8 mouse cellular contexts compared by ENCODE assay signal in the genomic region with DNA sequence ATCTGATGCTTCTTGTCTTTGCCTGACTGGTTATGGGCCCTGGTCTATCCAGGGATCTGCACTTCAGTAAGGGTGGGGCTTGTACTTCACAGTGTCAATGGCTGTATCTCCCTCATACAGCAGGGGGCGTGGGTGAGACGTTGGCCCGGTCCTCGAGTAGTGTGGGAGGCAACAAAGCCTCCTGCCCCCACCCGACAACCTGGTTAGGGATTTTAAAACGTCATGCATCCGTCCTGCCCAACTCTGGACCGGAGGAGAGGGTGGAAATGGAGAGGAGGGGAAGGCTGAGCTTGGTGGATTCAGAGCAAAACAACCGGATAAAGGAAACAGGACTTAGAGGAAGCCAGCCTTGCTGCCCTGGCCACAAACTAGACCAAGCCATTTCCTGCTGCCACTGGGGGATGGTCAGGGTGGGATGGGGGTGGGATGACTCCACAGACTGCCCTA. TPM values are rescaled to one million over a fixed set of nuclear protein-coding genes. Genes with fewer than 3 reads are reported as not detected.
DNase-seq lines count a peak whose midpoint lies in the region; ATAC-seq and TF ChIP-seq lines count a peak whose summit lies in the region.

No protein-coding gene starts in this region.

- no peaks in the 10 kb centered on the region for H3K27me3 ChIP-seq in embryonic facial prominence, embryonic 13.5 days
- no peaks in the 10 kb centered on the region for H3K27me3 ChIP-seq in heart, adult 2 months (ENCODE audit: control insufficient read depth, insufficient read depth, low read length)
- H3K27me3 ChIP-seq in kidney, adult 2 months (replicated peaks; ENCODE audit: control insufficient read depth, insufficient read depth, low read length) = no peaks in the 10 kb centered on the region
- H3K27me3 ChIP-seq in limb, embryonic 12.5 days = no peaks in the 10 kb centered on the region
- no peaks in the 10 kb centered on the region for H3K27me3 ChIP-seq in midbrain, embryonic 14.5 days (ENCODE audit: control insufficient read depth, insufficient read depth, low read length)

- intact Hi-C loops in heart, adult 2 months (cut with DNase I) = loop anchor here (1.0 to 5.0 kb wide), 3 partner anchors 19 to 47 kb away; no protein-coding TSS in a partner anchor

- H3K4me3 ChIP-seq in embryonic facial prominence, embryonic 13.5 days = no peak overlapping the region
- no peak overlapping the region for H3K4me3 ChIP-seq in heart, adult 2 months
- no peak overlapping the region for H3K4me3 ChIP-seq in kidney, adult 2 months (ENCODE audit: insufficient read depth, low read depth, low read length)
- H3K4me3 ChIP-seq in limb, embryonic 12.5 days (replicated peaks) = no peak overlapping the region
- H3K4me3 ChIP-seq in midbrain, embryonic 14.5 days (replicated peaks; ENCODE audit: low read depth, low read length) = no peak overlapping the region

- TF ChIP-seq EP300 in heart, adult 2 months (IDR thresholded peaks at IDR 0.05; ENCODE audit: insufficient read depth, low read depth, low read length) = peak; percentile 99

- WGBS in embryonic facial prominence, embryonic 13.5 days = 12% methylated on average over 9 of the region's 9 CpGs
- WGBS in heart, adult 2 months = 5% methylated on average over 9 of the region's 9 CpGs
- WGBS in kidney, adult 2 months = 7% methylated on average over 9 of the region's 9 CpGs
- WGBS in limb, embryonic 12.5 days = 13% methylated on average over 9 of the region's 9 CpGs
- 11% methylated on average over 9 of the region's 9 CpGs for WGBS in midbrain, embryonic 14.5 days

- no peaks in the 10 kb centered on the region for H3K9me3 ChIP-seq in embryonic facial prominence, embryonic 13.5 days
- H3K9me3 ChIP-seq in limb, embryonic 12.5 days = no peaks in the 10 kb centered on the region
- no peaks in the 10 kb centered on the region for H3K9me3 ChIP-seq in midbrain, embryonic 14.5 days (ENCODE audit: control insufficient read depth, low read length)

- H3K27ac ChIP-seq in embryonic facial prominence, embryonic 13.5 days = no peak overlapping the region
- H3K27ac ChIP-seq in heart, adult 2 months = peak overlapping the region; percentile 91
- peak overlapping the region; percentile 33; the same call in 1 of the 2 replicates for H3K27ac ChIP-seq in kidney, adult 2 months (ENCODE audit: insufficient read depth, low read depth, low read length)
- no peak overlapping the region for H3K27ac ChIP-seq in limb, embryonic 12.5 days
- no peak overlapping the region for H3K27ac ChIP-seq in midbrain, embryonic 14.5 days (replicated peaks; ENCODE audit: low read depth, low read length)

- ATAC-seq in embryonic facial prominence, embryonic 13.5 days (ENCODE audit: insufficient number of reproducible peaks, insufficient read depth, low FRiP score, low TSS enrichment, low read depth) = peak; percentile 38; the same call in 1 of the 2 replicates
- ATAC-seq in limb, embryonic 12.5 days (ENCODE audit: insufficient number of reproducible peaks, insufficient read depth, low FRiP score, low TSS enrichment, low read depth) = peak; percentile 5; the same call in 1 of the 2 replicates
- ATAC-seq in midbrain, embryonic 14.5 days (ENCODE audit: low FRiP score, low TSS enrichment) = peak; percentile 76

- no peak overlapping the region for H3K9ac ChIP-seq in embryonic facial prominence, embryonic 13.5 days
- H3K9ac ChIP-seq in heart, adult 2 months (ENCODE audit: low read depth, low read length) = no peak overlapping the region; the same call in 1 of the 2 replicates
- H3K9ac ChIP-seq in limb, embryonic 12.5 days (replicated peaks) = no peak overlapping the region
- H3K9ac ChIP-seq in midbrain, embryonic 14.5 days (replicated peaks; ENCODE audit: low read length) = no peak overlapping the region

- no peak; the same call in none of the 2 replicates for TF ChIP-seq POLR2A in heart, adult 2 months (IDR thresholded peaks at IDR 0.05; ENCODE audit: insufficient read depth, low read depth, low read length)
- TF ChIP-seq POLR2A in kidney, adult 2 months (IDR thresholded peaks at IDR 0.05; ENCODE audit: low read depth, low read length) = no peak

- no peak overlapping the region for H3K4me2 ChIP-seq in embryonic facial prominence, embryonic 13.5 days
- peak overlapping the region; percentile 15; the same call in 1 of the 2 replicates for H3K4me2 ChIP-seq in limb, embryonic 12.5 days
- H3K4me2 ChIP-seq in midbrain, embryonic 14.5 days (ENCODE audit: low read length) = no peak overlapping the region

- H3K36me3 ChIP-seq in embryonic facial prominence, embryonic 13.5 days = peaks cover 41% of the 10 kb centered on the region
- peaks cover 7% of the 10 kb centered on the region for H3K36me3 ChIP-seq in heart, adult 2 months (ENCODE audit: control insufficient read depth, insufficient read depth, low read length)
- H3K36me3 ChIP-seq in kidney, adult 2 months (ENCODE audit: control insufficient read depth, insufficient read depth, low read length) = peaks cover 2% of the 10 kb centered on the region; the same call in 1 of the 2 replicates
- H3K36me3 ChIP-seq in limb, embryonic 12.5 days = peaks cover 29% of the 10 kb centered on the region
- H3K36me3 ChIP-seq in midbrain, embryonic 14.5 days (ENCODE audit: control insufficient read depth, insufficient read depth, low read length) = peaks cover 27% of the 10 kb centered on the region

- H3K4me1 ChIP-seq in embryonic facial prominence, embryonic 13.5 days = peaks cover 43% of the 10 kb centered on the region
- H3K4me1 ChIP-seq in heart, adult 2 months (ENCODE audit: control insufficient read depth, insufficient read depth, low read length) = peaks cover 18% of the 10 kb centered on the region
- peaks cover 4% of the 10 kb centered on the region; the same call in 1 of the 2 replicates for H3K4me1 ChIP-seq in kidney, adult 2 months (ENCODE audit: control insufficient read depth, insufficient read depth, low read length)
- peaks cover 43% of the 10 kb centered on the region for H3K4me1 ChIP-seq in limb, embryonic 12.5 days (replicated peaks)
- H3K4me1 ChIP-seq in midbrain, embryonic 14.5 days (ENCODE audit: control insufficient read depth, insufficient read depth, low read length) = no peaks in the 10 kb centered on the region

- peak; percentile 86 for TF ChIP-seq CTCF in heart, adult 2 months (IDR thresholded peaks at IDR 0.05)
- peak; percentile 87 for TF ChIP-seq CTCF in kidney, adult 2 months (conservative IDR thresholded peaks at IDR 0.05; ENCODE audit: insufficient read depth, insufficient read length, low read depth, low read length)

- peak; percentile 49 for DNase-seq in 3134 (ENCODE audit: extremely low read depth, insufficient read length, low spot score)
- peak; percentile 92 for DNase-seq in adrenal gland, postnatal 14 days
- peak; percentile 88 to 90 for DNase-seq in heart, adult 2 months
- DNase-seq in kidney, adult 2 months = peak; percentile 94
- DNase-seq in midbrain, embryonic 14.5 days = peak; percentile 77
- DNase-seq in spleen, postnatal 10 days (ENCODE audit: low spot score in 2 of 2) = peak; percentile 55 to 81

- H3K79me2 ChIP-seq in heart, adult 2 months (replicated peaks; ENCODE audit: control insufficient read depth, insufficient read depth, low read length) = no peaks in the 10 kb centered on the region

RNA-seq across cellular contexts. Expression of a gene that starts 2.8 kb away (rescaled TPM):
- not detected in 2 replicates for total RNA-seq in adrenal gland, postnatal 14 days (2021)
- polyA plus RNA-seq in embryonic facial prominence, embryonic 13.5 days (2015; fragmentation: Nextera tagmentation; extraction: Ambion mirVana) = not detected in 2 replicates
- not detected for total RNA-seq in heart, adult 2 months (2021)
- polyA plus RNA-seq in heart, adult 2 months (2012; rRNA removed) = 0.21 TPM in 1 of 2 replicates, not detected in the other
- polyA plus RNA-seq in kidney, adult 2 months (2012; rRNA removed) = 0.11 TPM in 1 of 2 replicates, not detected in the other
- polyA plus RNA-seq in limb, embryonic 12.5 days (2016; fragmentation: Nextera tagmentation; extraction: Ambion mirVana) = 0.29 and 0.58 TPM in 2 replicates
- not detected in 2 replicates for polyA plus RNA-seq in midbrain, embryonic 14.5 days (2014; fragmentation: Nextera tagmentation; extraction: Ambion mirVana)

RNA-seq across cellular contexts. Expression of a gene that starts 11.8 kb away (rescaled TPM):
- total RNA-seq in adrenal gland, postnatal 14 days (2021) = 60.4 and 64.6 TPM in 2 replicates
- 88.3 and 92.4 TPM in 2 replicates for polyA plus RNA-seq in embryonic facial prominence, embryonic 13.5 days (2015; fragmentation: Nextera tagmentation; extraction: Ambion mirVana)
- total RNA-seq in heart, adult 2 months (2021) = 10 to 100 TPM; 37.8 to 46.2 TPM
- 74.4 and 105 TPM in 2 replicates for polyA plus RNA-seq in heart, adult 2 months (2012; rRNA removed)
- polyA plus RNA-seq in kidney, adult 2 months (2012; rRNA removed) = 53.9 and 59.0 TPM in 2 replicates
- polyA plus RNA-seq in limb, embryonic 12.5 days (2016; fragmentation: Nextera tagmentation; extraction: Ambion mirVana) = 22.4 and 23.4 TPM in 2 replicates
- polyA plus RNA-seq in midbrain, embryonic 14.5 days (2014; fragmentation: Nextera tagmentation; extraction: Ambion mirVana) = 10.6 and 16.3 TPM in 2 replicates

RNA-seq across cellular contexts. Expression of a gene that starts 20.5 kb away (rescaled TPM):
- total RNA-seq in adrenal gland, postnatal 14 days (2021) = 5.2 and 9.8 TPM in 2 replicates
- polyA plus RNA-seq in embryonic facial prominence, embryonic 13.5 days (2015; fragmentation: Nextera tagmentation; extraction: Ambion mirVana) = 30.4 and 33.0 TPM in 2 replicates
- total RNA-seq in heart, adult 2 months (2021) = 1 to 10 TPM; 4.3 to 6.0 TPM
- polyA plus RNA-seq in heart, adult 2 months (2012; rRNA removed) = 10.4 and 13.4 TPM in 2 replicates
- polyA plus RNA-seq in kidney, adult 2 months (2012; rRNA removed) = 19.2 and 19.5 TPM in 2 replicates
- 31.6 and 33.3 TPM in 2 replicates for polyA plus RNA-seq in limb, embryonic 12.5 days (2016; fragmentation: Nextera tagmentation; extraction: Ambion mirVana)
- 37.4 and 44.9 TPM in 2 replicates for polyA plus RNA-seq in midbrain, embryonic 14.5 days (2014; fragmentation: Nextera tagmentation; extraction: Ambion mirVana)

RNA-seq across cellular contexts. Expression of a gene that starts 34.1 kb away (rescaled TPM):
- total RNA-seq in adrenal gland, postnatal 14 days (2021) = 22.4 and 32.1 TPM in 2 replicates
- 83.5 and 86.1 TPM in 2 replicates for polyA plus RNA-seq in embryonic facial prominence, embryonic 13.5 days (2015; fragmentation: Nextera tagmentation; extraction: Ambion mirVana)
- total RNA-seq in heart, adult 2 months (2021) = 1 to 10 TPM; 6.7 to 8.0 TPM
- 22.8 and 24.5 TPM in 2 replicates for polyA plus RNA-seq in heart, adult 2 months (2012; rRNA removed)
- polyA plus RNA-seq in kidney, adult 2 months (2012; rRNA removed) = 21.5 and 24.0 TPM in 2 replicates
- 71.0 and 88.8 TPM in 2 replicates for polyA plus RNA-seq in limb, embryonic 12.5 days (2016; fragmentation: Nextera tagmentation; extraction: Ambion mirVana)
- polyA plus RNA-seq in midbrain, embryonic 14.5 days (2014; fragmentation: Nextera tagmentation; extraction: Ambion mirVana) = 57.0 and 72.9 TPM in 2 replicates

RNA-seq across cellular contexts. Expression of a gene that starts 38.6 kb away (rescaled TPM):
- not detected in 2 replicates for total RNA-seq in adrenal gland, postnatal 14 days (2021)
- not detected in 2 replicates for polyA plus RNA-seq in embryonic facial prominence, embryonic 13.5 days (2015; fragmentation: Nextera tagmentation; extraction: Ambion mirVana)
- total RNA-seq in heart, adult 2 months (2021) = not detected
- 0.27 TPM in 1 of 2 replicates, not detected in the other for polyA plus RNA-seq in heart, adult 2 months (2012; rRNA removed)
- not detected in 2 replicates for polyA plus RNA-seq in kidney, adult 2 months (2012; rRNA removed)
- not detected in 2 replicates for polyA plus RNA-seq in limb, embryonic 12.5 days (2016; fragmentation: Nextera tagmentation; extraction: Ambion mirVana)
- not detected in 2 replicates for polyA plus RNA-seq in midbrain, embryonic 14.5 days (2014; fragmentation: Nextera tagmentation; extraction: Ambion mirVana)

Comparison
In these comparisons a context has a peak if more than half of its experiments do, and no peak if none do; other contexts are left out.
1. ATAC-seq: peak in every context shown above with its lines; median percentile 76 in midbrain, embryonic 14.5 days; 38 in embryonic facial prominence, embryonic 13.5 days; 5 in limb, embryonic 12.5 days.
2. H3K27ac ChIP-seq: peak in heart, adult 2 months (single experiment) and kidney, adult 2 months (single experiment); none in embryonic facial prominence, embryonic 13.5 days (single experiment), limb, embryonic 12.5 days (single experiment) and midbrain, embryonic 14.5 days (single experiment).
3. Peak in every context shown above with its lines, with median percentiles within 50 percentile points of each other: DNase-seq.